Mouse (Mus musculus) cerebellum, adult 8-10 months (tissue): ENCODE data around the gene Orai3.
"Not testable (repeated sequence)": the region's sequence is repeated elsewhere in the genome, so short reads cannot be mapped to it uniquely, and the experiment has no call there.

Source experiments
- DNase-seq: peaks from one replicate; pipeline ENCODE4 v3.0.0; 2022

Gene Orai3

GRCm38 (mm10) chr7:127765756-127766155, 3.9 kb upstream of the Orai3 start:
- DNase-seq = no peak

- DNase-seq = peak; percentile 23
Measured at GRCm38 (mm10) chr7:127766851-127767609, 2.6 kb upstream of the Orai3 start.

- DNase-seq = peak; percentile 27
Measured at GRCm38 (mm10) chr7:127767671-127768345, 1.8 kb upstream of the Orai3 start.

GRCm38 (mm10) chr7:127768346-127768996, 1.1 kb upstream of the Orai3 start:
- no peak for DNase-seq

GRCm38 (mm10) chr7:127768997-127769593, 520 bp upstream of the Orai3 start:
- peak; percentile 87 for DNase-seq

DNA sequence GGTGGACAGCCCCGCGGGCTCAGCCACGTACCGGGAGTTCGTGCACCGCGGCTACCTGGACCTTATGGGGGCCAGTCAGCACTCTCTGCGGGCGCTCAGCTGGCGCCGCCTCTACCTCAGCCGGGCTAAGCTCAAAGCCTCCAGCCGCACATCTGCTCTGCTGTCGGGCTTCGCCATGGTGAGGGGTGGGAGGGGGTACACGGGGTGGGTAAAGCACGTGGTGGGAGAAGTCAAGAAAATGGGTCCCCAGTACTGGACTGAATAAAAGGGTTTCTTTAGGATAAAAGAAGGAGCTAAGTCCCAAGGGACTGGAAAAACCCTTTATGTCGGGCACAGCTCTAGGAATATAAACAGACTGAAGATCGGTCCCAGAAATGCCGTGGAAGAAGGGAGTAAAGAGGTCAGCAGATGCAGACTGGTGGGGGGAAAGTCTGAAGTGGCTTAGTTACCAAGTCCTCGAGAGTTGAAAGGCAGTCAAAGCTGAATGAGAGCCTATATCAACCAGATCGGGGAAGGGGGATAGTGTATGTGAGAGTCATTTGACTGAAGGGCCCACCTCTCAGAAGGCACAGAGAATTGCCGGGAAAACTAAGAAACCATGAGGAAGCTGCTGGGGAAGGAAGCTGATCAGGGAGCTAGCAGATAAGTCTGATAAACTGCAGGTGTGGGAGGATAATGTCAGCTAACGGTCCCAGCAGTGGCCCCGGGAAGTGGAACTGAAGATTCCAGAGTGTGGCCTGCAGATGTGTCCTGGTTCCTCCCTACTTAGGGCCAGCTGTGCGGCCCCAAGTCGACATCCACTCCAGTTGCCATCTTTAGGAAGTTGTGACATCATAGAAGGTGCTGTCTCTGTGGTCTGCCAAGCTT, 657 bp downstream of the Orai3 start:
- DNase-seq = peak; percentile 24

GRCm38 (mm10) chr7:127771262-127771661, 1.6 kb downstream of the Orai3 start:
- DNase-seq = peak; percentile 30

- no peak for DNase-seq
Measured at GRCm38 (mm10) chr7:127772080-127772479, 2.5 kb downstream of the Orai3 start.

DNA sequence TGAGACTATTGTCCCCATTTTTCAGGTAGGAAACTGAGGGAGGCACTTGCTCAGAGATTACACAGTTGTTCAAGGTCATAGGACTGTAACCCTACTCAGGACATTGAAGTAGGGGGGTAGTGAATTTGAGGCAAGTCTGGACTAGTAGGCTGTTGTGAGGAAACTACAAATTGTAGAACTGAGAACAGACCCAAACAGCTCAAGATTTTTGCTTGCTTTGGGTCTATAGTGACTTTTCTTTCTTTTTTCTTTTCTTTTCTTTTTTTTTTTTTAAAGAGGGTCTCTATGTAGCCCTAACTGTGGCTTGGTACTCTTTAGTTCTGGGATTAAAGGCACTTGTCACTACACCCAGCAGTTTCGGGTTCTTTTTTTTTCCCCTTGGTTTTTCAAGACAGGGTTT, 2.9 kb downstream of the Orai3 start:
- DNase-seq = no peak

DNA sequence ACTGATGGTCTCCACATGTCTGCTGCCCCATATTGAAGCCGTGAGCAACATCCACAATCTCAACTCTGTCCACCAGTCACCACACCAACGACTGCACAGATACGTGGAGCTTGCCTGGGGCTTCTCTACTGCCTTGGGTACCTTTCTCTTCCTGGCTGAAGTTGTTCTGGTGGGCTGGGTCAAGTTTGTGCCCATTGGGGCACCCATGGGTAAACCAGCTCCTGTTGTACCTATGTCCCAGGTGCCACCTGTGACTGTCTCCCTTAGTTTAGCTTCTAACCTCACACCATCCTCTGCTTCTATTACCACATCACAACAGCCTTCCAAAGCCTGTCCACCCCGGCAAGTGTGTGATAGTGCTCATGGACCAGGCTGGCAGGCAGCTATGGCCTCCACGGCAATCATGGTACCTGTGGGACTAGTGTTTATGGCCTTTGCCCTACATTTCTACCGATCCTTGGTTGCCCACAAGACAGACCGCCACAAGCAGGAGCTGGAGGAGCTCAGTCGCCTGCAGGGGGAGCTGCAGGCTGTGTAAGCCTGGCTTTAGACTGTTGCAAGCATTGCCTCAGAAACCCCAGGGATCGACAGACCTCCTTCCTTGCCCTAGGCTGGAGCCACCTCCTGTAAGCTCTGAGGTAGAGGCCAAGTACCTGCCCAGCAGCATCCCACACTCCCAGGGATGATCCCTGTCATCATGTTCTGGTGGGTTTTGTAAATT, 4.2 kb downstream of the Orai3 start:
- DNase-seq = peak; percentile 78

DNA sequence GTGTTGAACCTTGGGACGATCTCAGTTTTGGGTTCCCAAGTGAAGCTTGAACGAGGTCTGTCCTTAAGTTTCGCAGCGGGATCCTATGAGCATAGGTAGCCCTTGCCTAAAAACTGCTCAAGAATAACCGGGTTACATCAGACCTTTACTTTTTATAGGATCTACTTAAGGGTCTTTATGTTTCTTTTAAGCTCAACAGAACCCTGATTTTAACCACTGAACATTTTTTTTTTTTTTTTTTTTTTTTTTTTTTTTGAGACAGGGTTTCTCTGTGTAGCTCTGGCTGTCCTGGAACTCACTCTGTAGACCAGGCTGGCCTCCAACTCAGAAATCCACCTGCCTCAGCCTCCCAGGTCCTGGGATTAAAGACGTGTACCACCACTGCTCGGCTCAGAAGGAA, 6.2 kb downstream of the Orai3 start:
- not testable (repeated sequence) for DNase-seq

DNA sequence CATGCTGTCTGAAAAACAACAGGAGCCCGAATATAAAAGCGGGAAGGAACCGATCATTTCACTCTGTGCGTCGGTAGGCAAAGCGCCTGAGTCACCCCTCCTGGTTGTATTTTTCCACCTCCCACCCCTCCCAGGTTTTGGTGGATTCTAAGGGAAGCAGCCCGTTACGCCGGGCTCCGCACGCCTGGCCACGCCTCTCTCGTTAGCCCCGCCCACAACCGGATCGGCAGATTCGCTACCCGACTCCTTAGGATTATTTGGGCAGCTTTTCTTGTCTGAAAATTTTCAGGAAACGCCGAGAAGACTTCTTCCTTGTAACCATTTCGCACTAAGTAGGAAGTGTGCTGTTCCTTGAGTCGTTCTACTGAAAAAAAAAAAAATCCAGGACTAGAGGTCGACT, 6.8 kb downstream of the Orai3 start, which contains the start of gene Setd1a:
Gene Setd1a, plus strand, starts transcription at position 245 of the 400 bp plus-strand sequence.
- DNase-seq = peak; percentile 91

DNA sequence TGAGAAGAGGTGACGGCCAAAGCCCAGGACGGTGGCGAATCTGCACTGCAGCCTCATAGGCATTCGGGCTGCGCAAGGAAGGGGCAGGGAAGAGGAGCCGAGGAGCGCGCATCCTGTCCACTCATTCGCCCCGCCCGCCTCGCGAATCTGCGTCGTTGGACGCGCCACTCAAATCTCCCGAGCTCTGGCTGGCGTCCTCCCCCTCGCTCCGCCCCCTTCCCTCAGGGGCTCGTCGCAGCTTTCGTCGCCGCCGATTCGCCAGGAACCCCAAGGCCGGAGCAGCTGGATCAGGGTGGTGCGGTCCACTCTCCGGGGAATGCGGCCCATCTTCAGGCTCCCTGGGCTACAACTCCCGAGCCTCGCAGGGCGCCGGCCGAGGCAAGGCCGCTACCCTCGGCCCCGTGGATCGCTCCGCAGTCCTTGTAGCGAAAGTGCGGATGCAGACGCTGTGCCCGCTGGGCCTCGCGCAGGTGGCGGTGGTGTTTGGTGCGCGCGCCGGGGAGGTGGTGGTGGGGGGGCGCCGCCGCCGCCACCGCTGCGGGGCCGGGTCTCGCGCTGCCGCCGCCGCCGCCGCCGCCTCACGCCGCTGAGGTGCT, 7.4 kb downstream of the Orai3 start:
- DNase-seq = peak; percentile 98

DNA sequence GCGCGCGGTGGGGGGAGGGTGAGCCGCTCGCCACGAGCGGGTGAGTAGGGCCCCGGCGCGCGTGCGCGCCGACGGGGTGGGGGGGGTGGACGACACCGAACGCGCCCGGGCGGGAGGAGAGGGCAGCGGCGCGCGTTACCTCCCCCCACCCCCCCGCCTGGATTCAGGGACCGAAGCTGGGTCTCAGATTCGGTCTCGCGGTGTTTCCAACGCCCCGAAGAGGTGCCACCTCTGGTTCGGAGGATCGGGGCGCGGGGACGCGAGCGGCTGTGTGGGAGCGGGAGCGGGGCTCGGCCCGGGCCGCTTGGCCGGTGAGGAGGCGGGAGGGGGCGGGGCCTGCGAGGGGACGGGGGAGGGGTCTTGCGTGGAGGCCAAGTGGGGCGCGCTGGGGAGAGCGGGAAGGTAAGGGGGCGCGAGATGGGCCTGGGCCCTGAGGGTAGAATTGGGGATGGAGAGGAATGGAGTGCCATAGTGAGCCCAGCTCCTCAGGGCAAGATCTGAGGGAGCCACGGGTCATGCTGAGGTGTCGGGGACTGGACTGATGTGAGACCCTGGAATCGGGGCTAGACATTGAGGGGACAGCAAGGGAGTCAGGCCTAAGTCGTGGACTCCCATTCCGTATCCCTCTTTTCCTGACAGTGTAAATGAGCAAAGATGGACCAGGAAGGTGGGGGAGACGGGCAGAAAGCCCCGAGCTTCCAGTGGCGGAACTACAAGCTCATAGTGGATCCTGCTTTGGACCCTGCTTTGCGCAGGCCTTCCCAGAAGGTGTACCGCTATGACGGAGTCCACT, 8.1 kb downstream of the Orai3 start:
- peak; percentile 60 for DNase-seq

DNA sequence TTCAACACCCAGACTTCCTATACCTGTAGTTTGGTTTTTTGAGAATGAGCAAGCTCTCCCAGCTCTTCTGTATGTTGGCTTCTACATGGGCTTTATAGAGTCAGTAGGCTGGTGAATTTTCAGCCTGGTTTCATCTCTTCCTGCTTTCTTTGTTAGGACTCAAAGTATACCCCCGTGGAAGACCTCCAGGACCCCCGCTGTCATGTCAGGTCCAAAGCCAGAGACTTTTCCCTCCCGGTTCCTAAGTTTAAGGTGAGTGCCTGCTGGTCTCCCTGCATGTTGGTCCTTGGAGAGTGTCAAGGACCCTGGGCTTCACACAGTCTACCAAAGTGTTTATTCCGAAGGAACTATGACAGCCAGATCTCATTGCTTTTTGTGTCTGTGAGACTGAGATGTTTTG, 8.7 kb downstream of the Orai3 start:
- DNase-seq = peak; percentile 43

- no peak for DNase-seq
Measured at GRCm38 (mm10) chr7:127785308-127785707, 15.7 kb downstream of the Orai3 start, which contains the start of gene Gm49388. Gene Gm49388 (plus strand): TSS chr7:127785608.

DNA sequence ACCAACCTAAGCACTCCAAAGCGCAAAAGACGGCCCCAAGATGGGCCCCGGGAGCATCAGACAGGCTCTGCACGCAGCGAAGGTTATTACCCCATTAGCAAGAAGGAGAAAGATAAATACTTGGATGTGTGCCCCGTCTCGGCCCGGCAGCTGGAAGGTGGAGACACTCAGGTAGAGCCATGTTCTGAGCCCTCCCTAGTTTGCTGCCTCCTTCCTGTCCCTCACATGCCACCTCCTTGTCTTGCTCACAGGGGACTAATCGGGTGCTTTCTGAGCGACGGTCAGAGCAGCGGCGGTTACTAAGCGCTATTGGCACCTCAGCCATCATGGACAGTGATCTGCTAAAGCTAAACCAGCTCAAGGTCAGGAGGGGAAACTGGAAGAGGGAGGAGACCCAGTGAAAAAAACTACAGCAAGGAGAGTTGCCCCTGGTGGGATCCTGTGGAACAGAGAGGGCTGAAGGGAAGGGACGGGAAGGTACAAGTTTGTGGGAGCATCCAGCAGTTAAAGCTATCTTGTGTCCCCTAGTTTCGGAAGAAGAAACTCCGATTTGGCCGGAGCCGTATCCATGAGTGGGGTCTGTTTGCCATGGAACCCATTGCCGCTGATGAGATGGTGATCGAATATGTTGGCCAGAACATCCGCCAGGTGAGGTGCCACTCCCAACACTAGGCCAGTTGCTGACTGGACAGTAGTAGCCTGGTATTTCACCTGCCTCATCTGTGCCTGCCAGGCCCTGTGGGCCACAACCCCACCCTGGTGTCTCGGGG, 27.6 kb downstream of the Orai3 start:
- DNase-seq = no peak

GRCm38 (mm10) chr7:127798591-127798990, 29.0 kb downstream of the Orai3 start:
- peak; percentile 94 for DNase-seq

DNA sequence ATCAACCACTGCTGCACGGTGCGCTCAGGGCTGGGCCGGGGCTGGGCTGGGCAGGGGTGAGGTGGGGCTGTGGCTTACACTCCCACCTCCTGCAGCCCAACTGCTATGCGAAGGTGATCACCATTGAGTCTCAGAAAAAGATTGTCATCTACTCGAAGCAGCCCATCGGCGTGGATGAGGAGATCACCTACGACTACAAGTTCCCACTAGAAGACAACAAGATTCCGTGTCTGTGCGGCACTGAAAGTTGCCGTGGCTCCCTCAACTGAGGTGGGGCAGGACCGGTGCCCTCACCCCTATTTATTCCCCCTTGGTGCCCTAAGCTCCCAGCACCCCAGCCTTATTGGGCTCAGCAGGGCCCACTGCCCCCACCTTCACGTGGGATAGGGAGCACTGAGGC, 29.6 kb downstream of the Orai3 start:
- DNase-seq = no peak

- DNase-seq = no peak
Measured at GRCm38 (mm10) chr7:127799738-127800137, 30.1 kb downstream of the Orai3 start.
